Mouse (Mus musculus) urinary bladder, adult 18-20 months (tissue): ENCODE data around the gene Ubac2.

Experiments
- DNase-seq, 2 experiments: peaks; one replicate each; pipeline ENCODE4 v3.0.0; 2022; ENCODE audit warnings: low spot score in 2 of 2, mixed read lengths in 2 of 2

Gene Ubac2

DNA sequence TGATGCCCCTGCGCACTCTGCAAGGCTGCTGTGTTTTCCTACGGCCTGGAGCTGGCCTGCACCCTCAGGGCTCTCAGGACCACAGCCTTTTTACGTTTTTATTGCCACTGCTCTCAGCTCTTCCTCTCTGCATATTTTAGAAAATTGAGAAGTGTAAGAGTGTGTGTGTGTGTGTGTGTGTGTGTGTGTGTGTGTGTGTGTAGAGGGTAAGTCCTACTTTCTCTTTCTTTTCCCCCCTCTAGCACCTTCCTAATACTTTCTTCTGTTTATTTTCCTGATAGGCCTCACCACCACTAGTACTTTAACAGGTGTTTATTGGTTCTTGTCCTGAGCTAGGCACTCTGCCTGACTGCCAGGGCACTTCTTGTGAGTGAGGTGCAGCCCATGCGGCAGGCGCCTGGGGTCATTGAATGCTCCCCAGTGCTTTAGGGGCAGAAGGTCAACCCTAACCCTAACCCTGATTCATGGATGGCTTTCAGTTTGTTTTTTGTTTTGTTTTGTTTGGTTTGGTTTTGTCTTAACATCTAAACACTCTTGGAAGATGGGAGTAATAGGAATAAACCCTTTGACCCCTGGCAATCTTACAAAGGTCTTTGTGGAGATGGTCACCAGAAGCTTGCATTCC lies 16.2 kb downstream of the Ubac2 start:
- no peak for DNase-seq

DNA sequence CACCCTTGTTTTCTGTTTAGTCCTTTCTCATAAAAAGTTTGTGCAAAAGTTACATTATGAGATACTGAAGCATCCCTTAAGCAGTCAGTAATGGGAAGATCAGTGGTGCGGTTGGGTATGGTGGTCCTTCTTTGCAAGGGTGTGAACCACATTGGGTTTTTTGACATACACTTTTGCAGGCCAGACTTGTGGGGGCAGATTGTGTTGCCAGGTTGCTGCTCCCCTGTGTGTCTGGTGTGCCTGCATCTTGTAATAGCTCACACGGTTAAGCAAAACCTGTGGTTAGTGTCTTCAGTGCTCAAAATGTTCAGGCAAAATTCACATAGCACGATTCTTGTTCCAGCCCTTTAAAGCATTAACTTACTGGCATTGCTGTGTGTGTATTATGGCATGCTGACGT lies 16.9 kb downstream of the Ubac2 start:
- DNase-seq: no peak

DNA sequence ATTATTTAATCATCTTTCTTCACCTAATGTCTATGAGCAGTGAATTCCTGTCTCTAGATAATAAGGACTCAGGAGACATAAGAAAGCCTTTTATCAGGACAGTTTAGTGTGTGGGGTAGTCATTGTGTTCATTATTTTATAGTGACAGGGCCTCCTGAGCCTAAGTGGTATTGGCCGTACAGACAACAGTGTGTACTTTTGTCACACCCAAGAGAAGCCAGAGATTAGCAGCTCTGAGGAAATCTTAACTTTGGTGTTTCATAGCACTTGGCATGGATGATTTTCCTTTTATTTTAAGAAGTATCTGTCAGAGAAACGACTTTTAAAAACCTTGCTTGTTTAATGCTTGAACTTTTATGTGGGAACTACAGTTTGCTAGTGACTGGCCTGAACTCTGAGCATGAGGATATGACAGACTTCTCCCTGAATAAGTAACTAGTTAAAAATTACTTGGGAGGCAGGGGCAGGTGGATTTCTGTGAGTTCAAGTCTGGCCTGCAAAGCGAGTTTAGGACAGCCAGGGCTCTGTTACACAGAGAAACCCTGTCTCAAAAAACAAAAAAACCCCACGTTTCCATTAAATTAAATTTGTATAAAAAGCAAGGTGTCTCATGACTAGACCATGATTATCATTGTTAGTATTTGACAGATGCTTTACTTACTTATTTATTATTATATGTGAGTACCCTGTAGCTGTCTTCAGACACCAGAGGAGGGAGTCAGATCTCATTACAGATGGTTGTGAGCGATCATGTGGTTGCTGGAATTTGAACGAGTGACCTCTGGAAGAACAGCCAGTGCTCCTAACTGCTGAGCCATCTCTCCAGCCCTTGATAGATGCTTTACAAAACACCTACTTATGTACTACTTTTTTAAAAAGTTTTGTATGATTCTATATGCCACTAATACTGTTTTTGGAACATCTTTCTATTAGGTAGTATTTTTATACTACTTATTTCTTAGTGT lies 18.0 kb downstream of the Ubac2 start:
- DNase-seq: no peak

DNA sequence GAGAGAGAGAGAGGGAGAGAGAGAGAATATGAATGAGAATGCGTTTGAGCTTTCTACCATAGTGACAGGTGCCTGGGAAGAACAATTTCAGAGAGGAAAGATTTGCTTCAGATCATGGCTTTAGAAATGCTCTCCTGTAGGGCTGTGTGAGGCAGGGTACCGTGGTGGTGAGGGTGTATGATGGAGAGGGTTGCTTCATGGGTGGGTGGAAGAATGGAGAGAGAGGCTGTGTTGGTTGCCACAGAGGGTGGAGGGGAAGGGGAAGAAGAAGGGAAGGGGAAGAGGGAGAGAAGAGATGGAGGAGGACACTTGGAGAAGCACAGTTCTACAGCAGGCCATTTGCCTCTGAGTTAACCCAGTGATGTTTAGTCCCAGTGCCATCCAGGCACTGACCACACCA lies 19.4 kb downstream of the Ubac2 start:
- no peak for DNase-seq

DNA sequence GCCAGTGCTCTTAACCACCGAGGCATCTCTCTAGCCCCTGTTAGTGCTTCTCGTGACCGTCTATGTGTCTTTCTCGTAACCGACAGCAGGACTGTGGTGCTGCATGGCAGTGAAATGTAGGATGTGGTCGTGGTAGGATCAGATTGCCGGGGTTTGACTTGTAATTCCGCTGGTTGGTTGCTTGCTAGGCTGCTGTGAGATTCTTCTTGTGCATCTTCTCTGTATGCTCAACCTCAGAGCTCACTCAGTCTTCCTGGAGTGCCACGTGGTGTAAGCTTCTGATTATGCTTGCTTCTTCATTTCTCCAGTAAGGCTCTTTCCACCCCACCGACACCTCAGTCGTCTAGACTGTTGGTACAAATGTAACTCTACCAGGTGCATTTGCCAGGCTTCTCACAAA lies 20.1 kb downstream of the Ubac2 start:
- DNase-seq: no peak

DNA sequence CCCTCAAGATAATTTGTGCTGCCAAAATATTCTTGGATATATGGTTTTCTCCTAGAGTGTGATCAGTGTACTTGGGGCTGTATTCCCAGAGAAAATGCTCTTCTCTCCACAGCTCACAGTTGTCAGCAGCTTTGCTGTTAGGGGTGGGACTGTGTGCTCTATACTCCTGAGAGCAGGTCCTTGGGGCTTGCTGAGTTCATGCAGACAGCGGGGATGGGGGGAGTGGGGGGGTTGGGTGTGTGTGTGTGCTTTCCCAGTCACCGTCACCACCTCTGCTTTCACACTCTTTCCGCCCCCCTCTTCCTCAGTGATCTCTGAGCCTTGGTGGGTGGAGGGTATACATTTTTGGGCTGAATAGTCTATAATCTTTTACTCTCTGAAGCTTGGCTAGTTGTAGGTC lies 20.7 kb downstream of the Ubac2 start:
- DNase-seq: no peak

DNA sequence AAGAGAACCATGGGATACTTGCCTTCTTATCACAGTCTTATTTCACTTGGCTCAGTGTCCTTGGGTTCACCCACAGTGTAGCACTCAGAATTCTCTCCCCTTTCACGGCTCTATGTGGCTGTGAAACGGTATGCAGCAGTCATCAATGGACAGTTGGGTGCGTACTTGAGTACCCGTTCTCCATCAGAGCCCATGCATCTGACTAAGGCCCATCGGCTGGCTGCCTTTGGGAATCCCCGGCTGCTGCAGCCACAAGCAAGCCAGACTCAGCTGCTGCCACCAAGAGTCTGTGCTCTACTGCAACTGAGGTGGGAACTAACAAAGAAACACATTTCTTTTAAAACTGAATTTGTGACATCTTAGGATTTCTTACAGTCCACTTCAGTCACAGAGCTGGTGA lies 23.1 kb downstream of the Ubac2 start:
- DNase-seq: no peak

DNA sequence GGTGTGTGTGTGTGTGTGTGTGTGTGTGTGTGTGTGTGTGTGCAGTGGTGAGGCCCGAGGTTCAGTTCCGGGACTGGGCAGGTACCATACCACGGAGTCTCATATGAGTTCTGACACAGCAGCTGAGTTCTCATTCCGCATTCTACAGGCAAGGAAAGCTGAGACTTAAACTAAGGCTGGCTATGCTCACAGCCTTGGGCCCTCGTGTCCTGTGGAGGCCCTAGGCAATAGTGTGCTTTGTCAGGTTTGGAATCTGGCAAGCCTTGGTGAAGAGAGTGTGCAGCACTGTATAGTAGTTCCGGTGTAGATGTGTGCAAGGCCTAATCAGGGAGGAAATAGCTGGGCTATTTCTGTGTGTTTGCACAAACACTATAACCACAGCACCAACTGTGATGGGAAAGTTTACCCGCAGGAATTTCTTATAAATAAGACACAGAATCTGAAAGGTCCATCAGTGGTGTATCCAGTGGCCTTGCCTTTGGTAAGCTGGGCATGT lies 25.0 kb downstream of the Ubac2 start:
- DNase-seq: no peak

DNA sequence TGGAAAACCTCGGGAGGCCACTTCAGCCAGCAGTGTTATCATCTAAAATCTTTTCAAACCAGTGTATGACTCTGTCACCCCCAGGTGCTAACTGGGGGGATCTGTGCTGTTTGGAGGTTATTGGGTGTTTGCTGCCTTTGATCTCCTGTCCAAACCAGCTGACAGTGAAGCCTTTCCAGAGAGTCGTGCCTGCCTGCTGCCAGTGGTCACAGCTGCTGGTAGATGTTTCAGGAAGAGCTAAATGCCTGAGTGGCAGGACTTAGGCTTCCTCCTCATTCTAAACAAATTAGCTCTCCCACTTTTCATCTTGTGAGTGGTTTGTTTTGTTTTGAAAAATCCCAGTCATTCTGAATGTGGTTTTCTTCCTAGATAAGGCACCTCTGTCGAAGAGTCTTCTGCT lies 26.3 kb downstream of the Ubac2 start:
- DNase-seq: no peak

DNA sequence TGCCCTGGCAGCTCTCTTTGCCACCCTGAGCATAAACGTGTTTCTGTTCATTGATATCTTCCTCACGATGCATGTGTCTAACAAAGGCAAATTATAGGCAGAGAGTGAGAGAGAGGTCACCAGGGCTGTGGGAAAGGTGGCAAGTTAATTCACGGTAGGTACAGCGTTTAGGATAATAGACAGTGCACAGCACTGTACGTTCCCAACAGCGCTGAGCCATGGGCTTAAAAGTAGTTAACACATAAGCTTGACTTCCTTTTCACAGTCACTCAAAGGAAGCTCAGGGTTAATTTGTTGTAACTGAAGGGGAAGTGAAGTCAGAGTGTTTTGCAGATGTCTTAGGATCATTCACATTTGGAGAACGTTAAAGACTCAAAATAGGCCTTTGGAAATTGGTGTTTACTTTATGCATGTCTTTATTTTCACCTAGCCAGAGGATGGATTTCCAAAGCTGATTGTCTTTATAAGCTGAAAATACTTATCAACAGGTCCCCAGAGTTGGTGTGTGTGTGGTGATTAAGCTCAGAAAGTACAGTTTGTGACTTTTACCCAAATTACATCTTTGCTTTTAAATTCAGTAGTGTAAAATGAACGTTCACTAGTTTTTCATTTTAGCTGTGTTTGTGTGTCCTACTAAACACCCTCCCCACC lies 28.0 kb downstream of the Ubac2 start:
- no peak for DNase-seq

DNA sequence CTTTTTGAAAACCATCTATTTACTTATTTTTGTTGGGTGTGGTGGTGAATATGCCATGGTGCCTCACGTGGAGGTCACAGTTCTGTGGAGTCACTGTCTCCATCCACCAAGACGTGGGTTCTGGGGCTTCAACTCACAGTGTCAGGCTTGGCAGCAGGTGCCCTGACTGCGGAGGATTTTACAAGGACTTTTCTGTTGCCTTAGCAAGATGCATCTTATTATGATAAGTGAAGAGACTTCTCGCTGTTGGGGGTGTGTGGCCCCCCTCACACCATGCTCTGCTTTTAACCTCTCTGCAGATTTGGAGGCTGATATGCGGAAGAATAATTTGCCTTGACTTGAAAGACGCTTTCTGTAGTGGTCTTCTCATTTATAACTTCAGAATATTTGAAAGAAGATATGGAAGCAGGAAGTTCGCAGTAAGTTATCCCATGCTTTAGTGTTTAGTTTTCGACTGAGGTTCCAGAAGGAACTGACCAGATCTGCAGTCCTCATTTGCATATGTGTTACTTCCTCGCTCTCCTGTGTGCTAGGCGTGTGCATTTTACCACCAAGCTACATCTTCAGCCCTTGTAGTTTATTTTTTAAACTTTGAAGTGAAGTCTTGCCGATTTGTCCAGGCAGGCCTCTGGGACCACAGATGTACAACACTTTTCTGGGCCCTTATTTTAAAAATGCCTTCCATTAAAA lies 28.7 kb downstream of the Ubac2 start:
- no peak for DNase-seq

- DNase-seq: no peak
These were observed 31.4 kb downstream of the Ubac2 start for GRCm38 (mm10) chr14:121909868-121910267.

- DNase-seq: no peak
These were observed 34.1 kb downstream of the Ubac2 start for GRCm38 (mm10) chr14:121912501-121912900.

GRCm38 (mm10) chr14:121915143-121915542 lies 36.7 kb downstream of the Ubac2 start:
- no peak for DNase-seq

DNA sequence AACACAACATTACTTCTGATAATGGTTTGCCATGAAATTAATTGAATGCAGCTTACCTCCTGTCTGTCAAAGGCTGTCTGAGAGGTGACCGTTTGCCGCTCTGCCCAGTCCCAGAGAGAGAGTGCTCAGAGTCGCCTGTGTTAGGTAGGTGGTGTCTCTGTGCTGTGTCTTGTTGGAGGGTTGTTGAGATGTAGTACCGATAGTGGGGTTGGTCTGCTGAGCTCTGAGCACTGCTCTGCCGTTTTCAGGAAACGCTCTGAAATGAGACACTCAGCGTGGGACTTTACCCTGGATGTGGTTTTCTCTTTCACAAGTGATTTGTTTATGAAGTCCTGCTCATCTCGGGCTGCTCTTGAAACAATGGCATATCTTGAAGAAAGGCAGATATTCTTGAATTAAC lies 37.2 kb downstream of the Ubac2 start, which contains the start of gene Gpr18:
Gene Gpr18, minus strand, starts transcription at position 161 of the 400 bp plus-strand sequence.
- DNase-seq: no peak

DNA sequence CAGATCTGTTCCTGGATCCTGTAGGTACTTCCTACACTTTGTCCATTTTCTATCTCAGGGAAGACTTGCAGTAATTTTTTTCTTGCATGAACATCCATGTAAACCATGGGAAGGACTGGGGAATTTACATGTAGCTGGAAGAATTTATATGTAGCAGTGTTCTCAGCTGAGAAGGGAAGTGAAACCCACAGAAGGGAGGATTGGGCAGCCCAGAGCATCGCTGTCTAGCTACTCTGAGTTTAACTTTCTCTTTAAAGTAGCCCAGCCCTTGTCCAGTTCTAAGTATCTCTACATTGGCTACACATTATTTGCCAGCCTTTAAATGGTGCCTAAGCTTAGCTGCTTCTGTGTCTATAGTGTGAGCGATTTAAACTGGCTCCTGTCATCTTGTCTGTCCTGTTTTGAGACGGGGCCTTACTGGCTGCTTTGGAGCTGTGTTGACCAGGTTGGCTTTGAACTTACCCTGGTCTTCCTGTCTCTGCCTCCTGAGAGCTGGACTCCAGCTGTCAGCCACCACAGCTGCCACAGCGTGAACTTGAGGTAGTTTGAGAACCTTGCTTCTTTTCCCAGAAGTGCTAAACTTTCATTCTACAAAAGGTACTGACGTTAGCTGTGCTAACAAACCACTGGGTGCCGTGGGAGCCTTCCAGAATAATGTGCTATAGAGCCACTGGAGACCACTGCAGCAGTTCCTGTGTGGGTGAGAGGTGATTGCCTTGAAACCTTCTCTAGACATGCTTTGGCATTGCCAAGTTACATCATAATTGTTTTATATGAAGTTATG lies 38.1 kb downstream of the Ubac2 start:
- DNase-seq: no peak

GRCm38 (mm10) chr14:121918266-121918665 lies 39.8 kb downstream of the Ubac2 start:
- DNase-seq: no peak

GRCm38 (mm10) chr14:121919752-121920151 lies 41.3 kb downstream of the Ubac2 start:
- no peak for DNase-seq

DNA sequence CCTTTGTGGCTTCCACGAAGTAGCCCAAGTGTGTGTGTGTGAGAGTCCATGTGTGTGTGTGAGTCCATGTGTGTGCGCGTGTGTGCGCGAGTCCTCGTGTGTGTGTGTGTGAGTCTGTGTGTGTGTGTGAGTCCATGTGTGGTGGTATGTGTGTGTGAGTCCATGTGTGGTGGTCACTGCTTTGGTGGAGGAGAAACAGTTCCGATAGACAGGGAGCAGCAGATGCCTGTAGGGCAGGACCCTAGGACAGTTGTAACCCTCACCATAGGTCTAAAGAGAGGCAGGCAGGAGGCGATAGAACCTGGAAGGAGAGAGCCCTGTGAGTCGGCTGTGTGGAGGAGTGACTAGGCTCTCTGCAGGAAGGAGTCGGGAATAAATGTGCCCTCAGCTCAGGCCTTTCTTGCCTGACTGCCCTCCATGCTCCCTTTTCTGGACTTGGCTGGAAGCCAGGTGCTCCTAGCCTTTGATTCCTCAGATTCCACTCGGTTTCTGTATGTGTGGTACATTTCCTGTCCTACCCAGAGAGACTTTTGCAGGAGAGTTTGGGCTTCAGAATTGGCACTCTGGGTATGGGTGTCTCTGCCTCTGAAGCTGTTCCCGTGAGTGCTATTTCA lies 42.2 kb downstream of the Ubac2 start:
- no peak for DNase-seq

DNA sequence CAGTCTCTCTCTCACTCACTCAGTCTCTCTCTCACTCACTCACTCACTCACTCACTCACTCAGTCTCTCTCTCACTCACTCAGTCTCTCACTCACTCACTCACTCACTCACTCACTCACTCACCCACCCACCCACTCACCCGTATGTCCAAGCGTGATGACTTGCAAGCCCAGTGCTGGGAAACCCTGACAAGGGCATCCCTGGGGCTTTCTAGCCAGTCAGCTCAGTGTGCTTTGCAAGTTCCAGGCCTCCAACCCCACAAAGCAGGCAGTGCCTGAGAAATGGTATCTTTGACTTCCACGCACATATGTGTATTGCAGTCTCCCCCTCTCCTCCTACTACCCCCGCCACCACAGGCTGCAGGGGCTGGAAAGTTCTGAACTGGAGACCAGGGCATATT lies 43.6 kb downstream of the Ubac2 start:
- no peak for DNase-seq

GRCm38 (mm10) chr14:121922731-121923130 lies 44.3 kb downstream of the Ubac2 start:
- DNase-seq: no peak
